Mouse (Mus musculus) lung, postnatal 36 days (tissue): ENCODE data around the gene Rab31.

Experiments
- DNase-seq: peaks from one replicate; pipeline ENCODE4 v3.0.0; 2022; ENCODE audit warnings: mixed read lengths

Gene Rab31

DNA sequence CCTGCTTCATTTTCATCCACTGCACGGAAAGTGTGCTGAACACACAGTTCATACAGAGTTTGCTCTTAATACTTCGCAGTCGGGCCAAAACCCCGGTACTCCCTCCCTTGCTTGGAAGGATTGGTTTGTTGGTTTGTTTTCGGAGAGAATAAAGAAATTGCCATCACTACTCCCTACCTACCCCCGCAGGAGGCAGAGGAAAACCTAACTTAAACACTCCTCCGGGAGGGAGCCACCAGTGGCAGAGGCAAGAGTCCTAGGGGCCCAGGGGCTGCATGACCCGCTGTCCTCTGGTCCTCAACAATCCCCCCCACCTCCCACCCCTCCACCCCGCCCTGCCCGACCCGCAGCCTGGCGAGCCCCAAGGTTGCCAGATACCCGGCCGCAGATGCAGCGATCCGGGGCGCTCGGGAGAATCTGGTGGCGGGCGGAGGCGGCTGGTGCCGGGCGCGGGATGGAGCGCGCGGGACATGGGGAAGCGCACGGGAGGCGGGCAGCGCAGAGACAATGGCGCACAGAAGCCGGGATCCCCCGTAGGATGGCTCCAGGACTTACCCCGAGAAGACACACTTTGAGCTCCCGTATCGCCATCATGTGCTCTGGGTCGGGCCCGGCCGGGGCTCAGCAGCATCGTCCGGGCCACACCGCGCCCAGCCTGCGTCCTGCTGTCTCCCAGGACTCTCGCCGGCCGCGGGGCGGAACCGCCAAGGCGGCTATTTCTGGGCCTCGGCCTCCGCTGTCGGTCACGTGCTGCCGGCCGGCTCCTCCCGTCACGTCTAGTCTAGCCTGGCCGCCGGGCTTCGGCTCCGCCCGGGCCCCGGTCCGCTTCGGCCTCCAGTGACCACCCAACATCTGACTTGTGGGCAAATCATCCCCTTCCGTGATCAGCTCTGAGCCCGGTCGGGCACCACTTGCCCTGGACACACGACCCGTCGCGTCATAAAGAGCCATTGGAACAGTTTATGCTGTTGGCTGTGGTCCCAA, at the start of gene Rab31:
Rab31 (minus strand) TSS at position 802 of the 984 bp plus-strand sequence.
- DNase-seq: peak; percentile 91

DNA sequence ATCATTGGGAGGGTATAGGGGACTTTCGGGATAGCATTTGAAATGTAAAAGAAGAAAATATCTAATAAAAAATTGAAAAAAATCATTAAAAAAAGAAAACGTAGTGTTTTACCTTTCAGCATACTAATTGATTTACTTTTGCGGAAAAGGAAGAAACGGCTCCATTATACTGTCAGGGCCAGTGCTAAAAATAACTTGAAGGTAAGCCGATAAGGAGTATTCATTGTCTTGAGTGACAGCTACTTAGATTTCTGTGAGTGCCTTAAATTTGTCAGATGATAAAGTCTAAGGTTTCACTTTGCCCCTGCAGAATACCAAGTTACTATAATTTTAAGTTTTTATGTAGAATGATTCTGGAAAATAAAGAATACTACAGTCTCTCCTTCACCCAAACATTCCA, 47.6 kb upstream of the Rab31 start:
- DNase-seq: no peak

DNA sequence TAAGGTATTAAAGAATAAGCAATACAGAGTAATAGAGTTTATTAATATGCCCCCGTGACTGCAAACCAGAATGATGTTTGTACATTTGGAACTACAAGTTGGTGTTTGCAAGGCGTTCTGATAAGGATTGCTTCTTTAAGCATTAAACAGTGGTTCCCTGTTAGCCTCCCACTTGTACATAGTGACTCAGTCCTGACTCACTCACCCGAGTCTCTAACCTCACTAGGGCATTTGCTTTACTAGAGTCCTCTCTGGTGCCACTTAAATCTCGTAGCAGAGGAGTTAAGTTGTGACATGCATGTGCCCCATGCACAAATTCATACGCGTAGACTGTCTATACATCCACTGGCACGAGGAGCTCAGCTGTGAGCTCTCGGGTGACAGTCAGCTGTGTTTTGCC, 41.2 kb upstream of the Rab31 start:
- DNase-seq: no peak

DNA sequence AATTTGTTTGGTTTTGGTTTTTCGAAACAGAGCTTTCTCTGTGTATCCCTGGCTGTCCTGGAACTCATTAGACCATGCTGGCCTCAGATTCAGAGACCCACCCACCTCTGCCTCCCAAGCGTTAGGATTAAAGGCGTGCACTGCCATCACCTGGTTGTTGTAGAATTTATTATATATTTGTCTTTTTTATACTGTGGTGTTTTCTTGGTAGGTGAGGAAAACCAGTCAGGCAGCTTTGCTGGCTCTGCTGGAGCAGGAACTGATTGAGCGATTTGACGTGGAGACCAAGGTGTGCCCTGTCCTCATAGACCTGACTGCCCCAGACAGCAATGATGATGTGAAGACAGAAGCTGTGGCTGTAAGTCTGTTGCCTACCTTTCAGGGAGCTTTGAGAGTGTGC, 38.5 kb upstream of the Rab31 start:
- peak; percentile 28 for DNase-seq

DNA sequence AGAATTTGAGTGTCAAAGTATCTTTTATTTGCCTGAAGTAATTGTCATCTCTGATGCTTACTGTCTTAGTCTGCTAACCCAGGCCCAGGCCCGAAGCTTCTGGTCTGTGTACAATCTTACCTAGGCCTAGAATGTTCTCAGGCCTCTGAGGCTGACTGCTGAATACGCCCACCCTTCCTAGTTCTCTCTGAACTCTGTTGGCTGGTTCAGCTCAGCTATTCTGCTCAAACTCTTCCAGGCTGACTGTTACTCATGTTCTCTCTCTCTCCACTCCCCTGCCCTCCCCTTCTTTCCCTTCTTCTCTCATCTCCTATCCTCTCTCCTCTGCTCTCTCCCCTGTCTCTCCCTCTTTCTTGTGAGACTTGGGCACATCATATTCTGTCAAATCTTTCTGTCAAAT, 33.9 kb upstream of the Rab31 start:
- DNase-seq: no peak

DNA sequence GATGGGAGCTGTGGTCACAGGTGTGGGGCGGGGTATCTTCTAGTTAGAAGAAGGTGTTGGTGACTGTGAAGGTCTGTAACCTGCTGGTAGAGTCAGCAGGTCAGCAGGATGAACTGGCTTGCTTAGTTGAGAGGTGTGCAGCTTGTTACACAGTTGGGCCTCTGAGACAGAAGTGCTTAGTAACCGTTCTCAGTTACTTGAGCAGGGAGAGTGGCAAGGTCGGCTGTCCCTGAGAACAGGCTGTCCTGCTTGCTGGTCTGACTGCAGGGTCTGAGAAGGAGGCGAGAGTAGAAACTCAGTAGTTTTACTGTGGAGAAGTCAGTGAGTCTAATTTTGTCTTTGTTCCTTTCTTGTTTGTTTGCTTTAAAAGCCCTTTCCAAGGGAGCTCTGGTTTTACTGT, 33.4 kb upstream of the Rab31 start:
- no peak for DNase-seq

DNA sequence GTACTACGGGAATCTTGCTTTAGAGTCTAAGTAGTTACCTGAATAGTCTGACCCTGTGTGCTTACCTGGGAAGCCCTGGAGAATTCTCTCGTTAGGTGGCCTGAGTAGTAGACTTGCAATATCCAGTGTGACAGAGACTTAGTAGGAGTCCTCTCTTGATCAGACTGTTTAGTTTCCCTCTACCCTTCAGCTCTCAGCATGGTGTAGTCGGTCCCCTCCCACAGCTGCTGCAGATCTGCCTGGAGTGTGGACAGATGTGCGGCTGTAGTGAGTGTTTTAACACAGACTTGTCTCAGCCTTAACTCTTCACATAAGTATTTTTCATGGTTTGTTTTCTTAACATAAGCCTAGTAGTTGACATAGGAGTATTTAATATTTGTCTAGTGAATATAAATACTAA, 29.5 kb upstream of the Rab31 start:
- DNase-seq: no peak

DNA sequence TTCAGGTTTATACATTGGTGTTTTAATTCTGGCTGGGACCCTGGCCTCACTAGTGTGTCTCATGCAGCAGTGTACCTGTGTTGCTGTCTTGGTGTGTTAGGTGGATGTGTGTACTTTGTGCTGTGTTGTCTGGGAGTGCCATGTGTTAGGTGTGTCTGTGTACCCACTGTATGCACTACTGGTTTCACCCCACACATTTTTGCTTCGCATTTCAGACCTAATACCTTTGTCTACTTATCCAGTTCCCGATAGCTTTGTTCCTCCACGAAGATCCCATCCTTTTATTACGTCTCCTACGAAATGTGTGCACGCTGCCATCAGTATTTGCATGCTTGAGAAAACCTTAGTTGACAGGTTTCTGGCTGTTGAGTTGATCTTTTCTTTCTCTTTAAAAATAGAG, 27.9 kb upstream of the Rab31 start:
- no peak for DNase-seq

DNA sequence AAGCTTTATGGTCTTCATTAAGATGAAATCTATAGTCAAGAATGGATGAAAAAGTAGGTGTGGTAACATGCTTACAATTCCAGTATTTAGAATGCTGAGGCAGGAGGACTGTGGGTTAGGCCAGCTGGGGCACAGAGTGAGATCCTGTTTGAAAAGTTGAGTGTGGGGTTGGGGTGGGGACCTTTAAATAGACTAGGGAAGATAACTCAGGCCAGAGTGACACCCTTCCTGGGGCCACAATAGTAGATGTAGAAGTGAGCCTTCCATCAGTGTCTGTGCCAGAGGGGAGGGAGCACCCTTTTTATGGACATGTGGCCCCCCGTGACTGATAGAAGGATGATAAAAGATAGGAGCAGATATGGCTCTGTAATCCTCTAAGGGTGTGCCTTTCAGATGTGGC, 26.8 kb upstream of the Rab31 start:
- DNase-seq: no peak

DNA sequence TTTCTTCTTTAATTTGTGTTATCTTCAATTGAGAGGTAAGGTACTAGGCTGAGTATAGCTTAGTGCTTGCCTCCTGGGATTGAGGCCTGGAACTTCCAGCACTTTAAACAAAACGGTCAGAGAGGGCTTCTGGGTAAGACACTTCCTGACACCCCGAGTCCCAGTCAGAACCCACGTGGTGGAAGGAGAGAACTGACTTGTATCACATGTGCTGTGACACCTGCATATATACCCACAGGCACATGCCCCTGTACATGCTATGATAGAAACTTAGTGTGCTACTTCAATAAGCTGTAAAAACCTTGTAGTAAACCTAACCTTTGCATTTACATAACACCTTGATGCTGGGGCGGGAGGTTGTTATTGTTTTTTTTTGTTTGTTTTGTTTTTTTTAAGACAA, 25.9 kb upstream of the Rab31 start:
- no peak for DNase-seq

DNA sequence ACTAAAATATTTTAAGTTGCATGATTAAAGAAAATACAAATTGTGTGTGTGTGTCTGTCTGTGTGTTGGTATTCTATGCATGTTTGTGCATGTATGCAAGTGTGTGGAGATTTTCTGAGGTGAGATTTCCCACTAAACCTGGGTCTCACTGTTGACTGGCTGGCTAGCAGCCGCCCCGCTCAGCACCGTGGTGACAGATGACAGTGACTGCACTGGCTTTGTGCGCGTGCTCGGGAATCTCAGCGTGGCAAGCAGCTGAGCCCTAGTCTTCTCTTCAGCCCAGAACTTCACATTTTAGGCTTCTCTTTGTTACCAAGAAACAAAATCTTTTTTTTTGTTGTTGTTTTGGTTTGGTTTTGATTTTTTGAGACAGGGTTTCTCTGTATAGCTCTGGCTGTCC, 23.5 kb upstream of the Rab31 start:
- DNase-seq: no peak

DNA sequence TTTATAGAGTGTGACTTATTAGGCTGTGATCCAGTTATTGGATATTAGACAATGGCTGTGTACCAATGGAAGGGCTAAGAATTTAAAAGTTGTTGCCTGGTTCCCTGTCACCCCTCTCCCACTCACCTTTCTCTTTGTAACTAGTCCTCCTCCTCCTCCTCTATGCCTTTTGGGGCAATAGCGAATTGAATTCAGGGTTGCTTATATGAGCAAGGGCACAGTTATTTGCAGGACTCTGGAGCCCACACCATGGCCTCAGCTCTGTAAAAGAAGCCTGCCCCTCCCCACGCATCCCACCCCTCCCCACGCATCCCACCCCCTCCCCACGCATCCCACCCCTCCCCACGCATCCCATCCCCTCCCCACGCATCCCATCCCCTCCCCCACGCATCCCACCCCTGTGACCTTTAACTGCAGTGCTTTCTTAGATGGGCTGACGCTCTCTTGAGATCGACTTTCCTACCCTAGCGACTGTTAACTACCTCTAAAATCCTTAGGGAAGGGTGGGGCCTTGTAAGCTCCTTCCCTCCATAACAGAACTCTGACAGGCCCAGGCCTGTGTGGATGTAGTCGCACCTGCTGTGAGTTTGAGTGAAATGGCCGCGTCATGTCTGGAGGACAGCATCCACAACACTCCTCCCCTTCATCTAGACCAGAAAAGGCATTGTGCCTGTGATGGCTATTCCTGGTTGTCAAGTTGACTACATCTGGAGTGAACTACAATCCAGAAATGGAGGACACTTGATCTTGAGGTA, 21.7 kb upstream of the Rab31 start:
- no peak for DNase-seq

DNA sequence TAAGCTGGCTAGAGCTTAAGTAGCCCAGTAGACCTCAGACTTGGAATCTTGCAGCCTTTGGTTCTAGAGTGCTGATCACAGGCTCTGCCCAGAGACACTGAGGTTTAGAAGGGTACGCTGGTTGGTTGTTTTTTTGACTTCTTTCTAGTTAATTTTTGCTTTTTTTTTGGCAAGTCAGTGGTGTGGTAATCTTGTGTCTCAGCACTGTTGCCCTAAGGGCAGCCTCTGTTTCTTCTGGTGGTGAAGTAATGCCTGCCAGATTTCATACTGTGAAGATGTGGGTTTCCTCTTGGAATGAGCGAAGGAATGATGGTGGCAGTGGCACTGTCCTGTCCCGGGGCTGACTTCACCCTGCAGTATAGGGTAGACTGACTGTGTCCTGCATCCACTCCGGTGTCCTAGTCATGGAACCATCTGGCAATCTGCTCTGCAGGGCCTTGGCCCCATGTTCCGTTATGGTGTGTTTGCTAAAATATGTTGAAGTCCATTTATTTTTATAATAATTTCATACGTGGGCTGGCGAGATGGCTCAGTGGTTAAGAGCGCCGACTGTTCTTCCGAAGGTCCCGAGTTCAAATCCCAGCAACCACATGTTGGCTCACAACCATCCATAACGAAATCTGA, 20.9 kb upstream of the Rab31 start:
- DNase-seq: no peak

DNA sequence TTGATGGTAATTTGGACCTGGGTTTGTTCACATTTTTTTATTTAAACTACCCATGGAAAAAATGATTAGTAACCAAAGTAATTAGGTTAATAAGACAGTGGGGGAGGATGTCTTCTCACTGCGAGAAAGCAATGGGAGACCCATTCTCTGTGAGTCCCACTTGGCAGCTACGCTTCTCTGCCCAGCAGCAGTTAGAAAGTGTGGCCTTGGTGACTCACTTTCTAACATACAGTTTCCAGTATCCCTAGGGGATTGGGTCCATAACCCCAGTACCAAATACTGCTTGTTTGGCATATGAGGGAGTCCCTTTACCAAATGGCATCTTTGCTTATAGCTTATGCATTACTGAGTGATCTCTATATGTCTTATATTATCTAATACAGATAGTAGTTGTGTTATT, 18.6 kb upstream of the Rab31 start:
- no peak for DNase-seq

DNA sequence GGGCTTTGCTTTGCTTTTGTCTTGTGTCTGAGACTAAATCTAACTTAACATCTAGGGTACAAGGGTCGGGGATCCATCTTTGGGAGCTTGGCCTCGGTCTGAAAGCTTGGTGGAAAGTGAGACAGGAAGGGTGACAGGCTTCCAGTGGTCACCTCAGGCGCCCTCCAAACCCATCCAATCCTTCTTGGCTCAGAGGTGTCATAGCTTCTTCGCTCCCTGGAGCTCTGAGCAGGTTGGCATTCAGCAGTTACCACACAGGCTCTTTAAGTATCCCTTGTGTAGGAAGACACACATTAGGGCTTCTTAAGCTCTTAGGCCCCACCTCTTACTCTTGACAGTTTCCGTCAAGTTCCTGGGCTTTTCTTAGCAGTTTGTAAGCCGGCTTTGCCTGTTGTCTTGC, 17.0 kb upstream of the Rab31 start:
- no peak for DNase-seq

DNA sequence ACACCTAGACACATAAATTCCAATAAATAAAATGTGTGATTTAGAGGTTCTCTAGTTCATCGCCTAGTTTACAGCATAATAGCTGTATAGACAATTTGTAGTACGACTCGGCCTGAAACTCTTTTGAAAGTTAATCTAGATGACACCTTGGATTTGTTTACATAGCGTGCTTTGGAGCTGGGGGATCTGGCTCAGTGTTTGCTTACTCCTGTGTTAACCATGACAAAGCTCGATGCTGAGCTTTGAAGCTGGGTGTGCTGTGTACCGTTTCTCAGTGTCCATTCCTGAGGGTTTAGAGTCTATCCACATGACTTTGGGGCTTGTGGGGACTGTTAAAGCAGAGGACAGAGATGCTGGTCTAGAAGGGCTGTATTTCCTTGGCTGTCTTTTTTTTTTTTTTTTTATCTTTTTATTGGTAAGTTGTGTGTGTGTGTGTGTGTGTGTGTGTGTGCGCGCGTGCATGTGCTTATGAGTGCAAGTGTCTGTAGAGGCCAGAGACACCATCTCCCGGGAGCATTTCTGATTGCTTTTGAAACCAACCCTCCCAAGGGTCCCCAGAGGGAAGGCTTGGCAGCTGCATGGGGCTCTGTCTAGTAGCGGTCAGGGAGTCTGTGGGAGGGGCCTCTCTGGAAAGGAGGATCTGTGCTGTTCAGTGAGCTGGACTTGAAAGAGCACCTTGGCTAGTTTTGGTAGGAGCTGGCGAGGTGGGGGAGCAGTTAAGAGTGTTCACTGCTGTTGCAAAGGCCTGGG, 16.2 kb upstream of the Rab31 start:
- no peak for DNase-seq

DNA sequence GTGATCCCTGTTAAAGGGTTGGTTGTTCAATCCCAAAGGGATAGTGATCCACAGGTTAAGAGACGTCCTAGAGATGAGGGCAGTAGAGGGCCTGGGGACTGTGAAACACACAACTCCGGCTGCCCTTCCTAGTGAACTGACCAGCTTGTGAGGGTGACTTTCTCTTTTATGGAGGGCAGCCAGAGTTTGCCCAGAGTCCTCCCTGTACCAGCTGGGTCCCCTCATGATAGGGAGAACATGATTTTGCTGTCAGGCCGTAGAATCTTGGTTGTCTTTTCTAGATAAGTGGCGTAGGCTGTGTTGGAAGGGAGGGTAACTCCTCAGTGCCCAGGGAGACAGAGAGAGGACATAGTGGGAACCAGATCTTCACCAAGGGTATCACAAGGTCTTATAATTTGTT, 14.7 kb upstream of the Rab31 start:
- no peak for DNase-seq

DNA sequence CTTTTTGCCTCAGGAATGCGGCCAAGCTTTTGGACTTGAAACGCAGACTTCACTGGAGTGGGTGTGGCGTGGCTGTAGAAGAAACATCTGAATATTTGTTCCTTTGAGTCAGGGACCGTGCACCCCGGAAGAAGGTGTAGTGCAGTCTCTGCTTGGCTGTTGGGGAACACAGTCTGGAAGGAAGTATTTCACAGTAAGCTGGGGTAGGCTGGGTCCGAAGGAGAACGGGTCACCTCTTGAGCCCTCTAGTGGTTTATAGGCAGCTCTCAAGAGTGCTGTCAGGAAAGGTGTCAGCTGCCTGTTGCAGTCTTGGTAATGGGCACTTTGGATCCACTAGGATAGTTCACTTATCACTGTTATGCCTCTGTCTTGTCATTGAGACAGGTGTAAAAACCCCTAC, 13.7 kb upstream of the Rab31 start:
- peak; percentile 64 for DNase-seq

DNA sequence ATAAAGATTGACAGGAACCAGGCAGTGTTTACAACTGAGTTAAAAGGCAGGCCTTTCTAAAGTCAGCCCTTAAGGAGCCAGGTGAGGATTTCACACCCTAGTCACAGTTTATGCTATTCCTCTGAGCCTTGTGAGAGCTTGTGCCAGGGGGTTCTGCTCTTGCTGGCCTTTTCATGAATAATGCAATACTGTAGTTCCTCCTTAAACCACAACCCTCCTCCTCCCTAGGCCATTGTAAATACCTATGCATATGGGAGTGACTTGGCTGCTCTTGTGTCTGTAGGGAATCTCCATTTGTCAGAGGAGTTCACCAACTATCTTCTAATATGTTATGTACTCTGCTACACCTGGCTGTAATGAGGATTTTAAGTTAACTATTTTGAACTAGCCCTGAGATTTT, 13.2 kb upstream of the Rab31 start:
- DNase-seq: no peak

DNA sequence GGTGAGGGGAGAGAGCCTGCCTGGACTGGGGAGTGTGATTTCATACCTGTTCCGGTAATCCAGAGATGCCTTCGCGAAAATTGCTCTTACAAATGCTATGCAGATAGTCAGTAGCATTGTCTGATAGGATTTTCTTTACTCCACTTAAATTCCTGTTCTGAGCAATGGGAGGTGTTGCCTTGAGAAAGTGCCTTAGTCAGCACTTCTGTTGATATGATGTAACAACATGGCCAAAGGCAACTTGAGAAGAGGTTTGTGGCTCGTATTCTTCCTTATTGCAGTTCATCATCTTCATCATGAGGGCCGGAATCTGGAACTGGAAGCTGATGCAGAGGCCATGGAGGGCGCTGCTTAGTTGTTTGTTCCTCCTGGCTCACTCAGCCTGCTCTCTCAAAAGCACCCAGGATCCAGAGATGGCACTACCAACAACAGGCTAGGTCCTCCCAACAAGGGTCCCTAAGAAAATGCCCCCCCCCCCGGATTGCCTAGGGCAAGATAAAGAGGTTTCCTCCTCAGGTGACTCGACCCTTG, 12.1 kb upstream of the Rab31 start:
- DNase-seq: peak; percentile 46

DNA sequence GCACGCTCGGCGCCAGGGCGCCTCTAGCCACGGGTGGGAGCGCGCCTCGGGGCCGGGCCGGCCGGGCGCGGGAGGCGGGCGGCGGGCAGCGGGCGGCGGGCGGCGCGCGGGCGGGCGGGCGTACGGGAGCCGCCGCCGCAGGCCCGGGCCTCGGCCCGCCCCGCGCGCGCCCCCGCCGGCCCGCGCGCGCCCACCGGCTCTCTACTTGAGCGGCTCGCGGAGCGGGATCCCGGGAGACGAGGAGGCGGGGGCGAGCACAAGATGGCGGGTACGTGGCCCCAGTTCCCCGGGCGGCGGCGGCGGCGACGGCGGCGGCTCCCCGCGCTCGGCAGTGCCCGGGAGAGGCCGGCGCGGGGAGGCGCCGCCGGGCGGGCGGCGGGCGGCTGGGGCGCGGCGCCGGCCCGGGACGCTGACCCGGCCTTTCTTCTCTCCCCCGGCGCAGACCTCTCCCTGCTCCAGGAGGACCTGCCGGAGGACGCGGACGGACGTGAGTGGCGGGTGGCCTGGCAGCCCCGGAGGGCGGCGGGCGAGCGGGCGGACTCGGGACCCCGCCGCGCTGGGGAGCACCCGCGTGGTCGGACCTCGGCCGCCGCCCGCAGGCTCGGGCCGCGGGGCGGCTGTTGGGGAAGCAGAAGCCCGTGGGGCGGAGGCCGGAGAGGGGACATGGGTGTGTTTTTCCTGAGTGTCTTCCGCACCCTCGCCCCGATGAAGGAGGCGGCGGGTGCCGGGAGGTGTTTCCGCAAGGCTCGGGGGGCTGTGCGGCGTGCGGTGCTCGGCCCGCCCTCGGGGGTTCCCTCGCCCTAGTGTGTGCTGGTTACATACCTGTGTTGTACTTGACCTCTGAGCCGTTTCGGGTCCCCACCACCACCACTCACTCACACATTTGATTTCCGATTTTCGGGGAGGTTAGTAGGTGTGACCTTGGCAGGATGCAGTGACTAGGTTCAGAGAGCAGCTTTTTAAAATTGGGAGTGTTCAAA, 10.9 kb upstream of the Rab31 start:
- DNase-seq: peak; percentile 85
